Mouse (Mus musculus): ENCODE data around the gene Cntn6.

Cntn6 gene

GRCm38 (mm10) chr6:104492490-104493431 is at the start of gene Cntn6:
Cntn6 (plus strand) TSS chr6:104492790.
- peak; percentile 32 to 62 for DNase-seq

- DNase-seq = no peak
Measured at GRCm38 (mm10) chr6:104443731-104444130, 48.9 kb upstream of the Cntn6 start.

DNA sequence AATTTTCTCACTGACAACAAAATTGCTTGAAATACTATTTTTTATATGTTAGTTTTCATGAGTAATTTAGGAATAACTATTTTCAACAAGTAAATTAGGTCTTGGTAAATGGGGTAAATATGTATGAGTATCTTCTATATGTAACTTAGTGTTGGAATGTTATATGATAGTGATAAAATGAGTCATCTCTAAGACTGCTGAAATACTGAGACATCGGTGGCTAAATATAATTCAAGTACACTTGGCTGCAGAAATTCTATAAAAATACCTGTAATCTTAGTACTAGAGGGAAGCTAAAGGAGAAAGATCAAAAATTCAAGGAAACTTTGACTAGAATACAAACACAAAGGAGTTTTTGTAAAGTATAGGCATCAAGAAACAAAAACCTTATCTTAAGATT is 21.9 kb upstream of the Cntn6 start:
- DNase-seq = no peak

- peak; percentile 46 to 61 for DNase-seq
Measured at GRCm38 (mm10) chr6:104479242-104479641, 13.3 kb upstream of the Cntn6 start.

- peak in 1 of 2 experiments; percentile 35 for DNase-seq
Measured at GRCm38 (mm10) chr6:104493459-104493858, 869 bp downstream of the Cntn6 start.

DNA sequence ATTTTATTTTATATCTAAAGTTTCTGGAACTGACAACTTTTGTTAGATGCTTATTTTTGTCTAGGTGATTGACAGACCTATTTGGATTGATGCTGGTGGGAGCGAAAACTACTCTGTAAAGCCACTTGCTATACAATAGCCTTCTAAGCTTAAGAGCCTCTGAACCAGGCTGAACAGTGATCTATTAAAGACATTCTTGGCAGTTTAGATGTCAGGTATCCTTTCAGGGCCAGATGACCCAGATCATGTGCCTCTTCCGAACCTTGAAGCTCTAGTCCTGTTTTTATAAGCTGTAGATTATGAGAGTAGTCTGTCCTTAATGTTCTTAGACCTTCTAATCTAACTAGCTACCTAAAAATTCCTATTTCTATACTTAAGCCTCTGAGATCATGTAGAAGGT is 3.2 kb downstream of the Cntn6 start:
- DNase-seq = peak in 1 of 2 experiments; percentile 14

GRCm38 (mm10) chr6:104563993-104564392 is 71.4 kb downstream of the Cntn6 start:
- no peak for DNase-seq

DNA sequence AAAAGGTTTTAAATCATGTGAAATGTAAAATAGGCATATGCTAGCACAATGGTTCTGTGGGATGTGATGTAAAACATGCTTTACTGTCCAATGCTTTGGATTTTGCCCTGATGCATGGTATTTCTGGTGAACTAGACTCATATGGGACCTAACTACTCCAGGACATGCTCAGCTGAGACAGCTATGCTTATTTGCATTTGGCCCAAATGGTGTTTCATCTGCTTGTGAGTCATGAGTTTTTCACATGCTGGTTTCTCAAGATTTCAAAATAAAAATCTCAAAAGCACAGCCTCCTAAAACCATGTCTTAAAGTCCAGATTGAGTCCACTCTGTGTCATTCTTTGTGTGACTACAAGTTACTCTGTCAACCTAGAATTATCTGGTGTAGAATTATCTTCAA is 77.0 kb downstream of the Cntn6 start:
- no peak for DNase-seq

- DNase-seq = peak; percentile 21 to 31
Measured at GRCm38 (mm10) chr6:104588028-104588427, 95.4 kb downstream of the Cntn6 start.

DNA sequence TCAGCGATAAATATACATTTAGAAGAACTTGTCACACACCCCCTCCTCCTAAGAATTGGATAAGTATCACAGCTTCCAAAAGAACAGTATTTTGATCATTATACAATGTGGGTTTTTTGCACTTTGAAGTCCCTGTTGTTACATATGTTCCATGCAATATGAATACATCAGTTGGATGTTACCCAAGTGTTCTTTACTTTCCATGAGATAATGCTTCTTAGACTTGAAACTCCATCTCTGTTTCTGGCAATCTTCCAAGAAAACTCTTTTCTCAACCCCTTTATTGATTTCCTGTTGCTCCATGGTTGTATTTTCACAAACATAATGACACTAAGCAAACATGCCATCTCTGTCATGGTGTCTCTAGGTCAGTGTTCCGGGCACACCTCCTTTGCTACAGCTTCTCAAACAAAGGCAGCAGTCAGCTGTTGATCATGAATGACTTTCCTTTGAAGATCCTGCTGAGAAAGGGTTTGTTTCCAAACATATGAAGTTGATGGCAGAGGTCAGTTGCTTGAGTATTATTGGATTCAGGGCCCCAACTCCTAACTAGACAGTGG is 108.3 kb downstream of the Cntn6 start:
- no peak for DNase-seq

- DNase-seq = no peak
Measured at GRCm38 (mm10) chr6:104602894-104603293, 110.3 kb downstream of the Cntn6 start.

GRCm38 (mm10) chr6:104603371-104603770 is 110.8 kb downstream of the Cntn6 start:
- peak; percentile 41 to 49 for DNase-seq

- DNase-seq = no peak
Measured at GRCm38 (mm10) chr6:104605214-104605613, 112.6 kb downstream of the Cntn6 start.

- no peak for DNase-seq
Measured at GRCm38 (mm10) chr6:104653518-104653917, 160.9 kb downstream of the Cntn6 start.

DNA sequence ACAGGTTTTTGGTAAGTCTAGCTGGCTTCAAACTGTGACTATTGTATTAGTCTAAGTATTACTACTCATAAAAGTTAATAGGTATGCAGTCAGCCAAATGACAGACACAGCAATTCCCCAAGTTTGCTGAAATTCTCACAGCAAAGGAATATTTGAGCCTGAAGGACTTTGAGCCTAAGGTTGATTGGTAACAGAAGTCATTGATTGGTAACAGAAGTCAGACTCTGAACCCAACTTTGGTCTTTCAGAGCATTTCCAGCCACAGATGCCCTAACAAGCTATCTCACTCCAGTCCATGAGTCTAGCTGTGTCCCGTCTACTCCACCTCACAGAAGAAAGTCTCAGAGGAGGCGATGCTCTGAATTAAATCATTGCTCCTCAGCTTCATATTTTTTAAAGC is 176.1 kb downstream of the Cntn6 start:
- no peak for DNase-seq

DNA sequence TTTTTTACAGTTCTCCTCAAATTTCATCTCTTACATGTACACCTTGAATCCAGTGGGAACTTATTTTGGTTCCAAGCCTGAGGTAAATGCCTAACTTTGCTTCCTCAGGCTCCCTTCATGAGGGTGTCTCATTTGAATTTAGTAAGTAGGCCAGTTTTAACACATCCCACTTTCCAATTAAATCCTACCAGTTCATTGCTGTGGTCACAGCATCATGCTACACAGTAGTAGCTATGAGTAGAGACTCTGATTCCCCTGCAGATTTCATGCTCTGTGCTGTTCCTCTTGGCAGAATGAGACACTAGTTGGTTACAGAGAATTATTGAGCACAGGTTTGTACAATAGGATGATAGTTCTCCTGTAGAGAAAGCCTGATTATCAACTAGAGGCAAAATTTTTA is 181.7 kb downstream of the Cntn6 start:
- DNase-seq = no peak

GRCm38 (mm10) chr6:104679809-104680495 is 187.4 kb downstream of the Cntn6 start:
- no peak for DNase-seq

DNA sequence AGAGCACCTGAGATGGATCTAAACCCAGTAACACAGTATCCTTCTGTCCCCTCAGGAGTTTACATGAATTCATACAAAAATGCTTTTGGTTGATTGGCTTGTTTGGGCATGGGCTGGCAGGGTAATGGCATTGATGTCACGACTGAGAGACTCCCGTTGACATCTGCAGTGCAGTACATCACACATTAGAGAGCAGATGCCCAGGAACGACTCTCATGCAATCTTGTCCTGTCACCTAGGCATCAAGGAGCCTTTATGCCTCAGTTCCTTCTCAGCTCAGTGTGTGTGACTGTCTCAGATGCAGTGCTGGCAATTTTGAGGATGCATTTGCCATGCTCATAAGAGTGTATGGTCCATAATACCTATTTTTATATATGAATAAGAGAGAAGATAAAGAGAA is 195.4 kb downstream of the Cntn6 start:
- DNase-seq = peak; percentile 20 to 44

- peak; percentile 89 to 95 for DNase-seq
Measured at GRCm38 (mm10) chr6:104688439-104689125, 196.0 kb downstream of the Cntn6 start.

- DNase-seq = no peak
Measured at GRCm38 (mm10) chr6:104728571-104728970, 236.0 kb downstream of the Cntn6 start.

GRCm38 (mm10) chr6:104734256-104734655 is 241.7 kb downstream of the Cntn6 start:
- DNase-seq = peak in 1 of 2 experiments; percentile 3

DNA sequence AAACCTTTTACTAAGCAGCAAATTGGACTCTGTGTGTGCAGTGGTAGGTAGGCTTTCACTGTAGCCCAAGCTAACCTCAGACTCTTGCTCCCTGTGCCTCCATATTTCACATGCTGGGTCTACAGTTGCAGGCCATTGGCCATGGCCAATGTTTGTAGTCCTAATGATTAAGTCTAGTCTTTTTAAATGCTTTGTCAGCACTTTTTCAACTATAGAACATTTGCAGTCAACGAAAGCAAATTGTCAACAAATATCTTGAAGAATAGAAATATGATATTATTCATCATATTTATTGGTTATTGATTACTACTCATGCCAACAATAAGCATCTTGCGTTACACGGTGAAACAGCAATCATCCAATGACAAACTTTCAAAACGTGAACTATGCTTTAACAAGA is 246.4 kb downstream of the Cntn6 start:
- no peak for DNase-seq

- no peak for DNase-seq
Measured at GRCm38 (mm10) chr6:104758125-104758524, 265.5 kb downstream of the Cntn6 start.

Measured in cerebellum, postnatal 14 days (tissue).